Mouse (Mus musculus) kidney, postnatal 0 days (tissue): ENCODE results near the gene Dysf. TPM values are rescaled to one million over a fixed set of nuclear protein-coding genes. Genes with fewer than 3 reads are reported as not detected.

ENCODE experiments used
- ATAC-seq: fragments of 200-750 bp; cut with Nextera tagmentation; replicated peaks from 2 replicates; pipeline ENCODE4 v1.8.0; 2017; ENCODE audit warnings: low read depth, moderate number of reproducible peaks, moderate TSS enrichment, moderate library complexity; ENCODE audit not compliant: low FRiP score
- DNase-seq: peaks from one replicate; pipeline ENCODE4 v3.0.0-alpha.2; 2016; ENCODE audit warnings: low spot score
- H3K27ac ChIP-seq: fragments of 300-500 bp; sonication (generic); 2 replicates; pipeline ENCODE4 v1.5.1; 2014; ENCODE audit warnings: mild to moderate bottlenecking
- H3K27me3 ChIP-seq: fragments of 300-500 bp; sonication (generic); 2 replicates; pipeline ENCODE4 v1.6.1; 2014; ENCODE audit warnings: low read length, mixed read lengths; ENCODE audit not compliant: insufficient read depth
- H3K36me3 ChIP-seq: fragments of 300-500 bp; sonication (generic); 2 replicates; pipeline ENCODE4 v1.6.1; 2014; ENCODE audit warnings: low read length, mixed read lengths; ENCODE audit not compliant: insufficient read depth
- H3K4me1 ChIP-seq: fragments of 300-500 bp; sonication (generic); replicated peaks from 2 replicates; pipeline ENCODE4 v1.6.1; 2014; ENCODE audit warnings: antibody characterized with exemption, low read length, mixed read lengths; ENCODE audit not compliant: insufficient read depth
- H3K4me2 ChIP-seq: fragments of 300-500 bp; sonication (generic); 2 replicates; pipeline ENCODE4 v1.6.1; 2014; ENCODE audit warnings: mild to moderate bottlenecking, low read length, moderate library complexity, mixed read lengths
- H3K4me3 ChIP-seq: fragments of 300-500 bp; sonication (generic); replicated peaks from 2 replicates; pipeline ENCODE4 v1.5.1; 2014; ENCODE audit warnings: low read depth, low read length
- H3K9ac ChIP-seq: fragments of 300-500 bp; sonication (generic); 2 replicates; pipeline ENCODE4 v1.6.1; 2014; ENCODE audit warnings: low read depth, low read length
- H3K9me3 ChIP-seq: fragments of 300-500 bp; sonication (generic); replicated peaks from 2 replicates; pipeline ENCODE4 v1.6.1; 2016; ENCODE audit warnings: low read length, inconsistent platforms, mixed read lengths
- CTCF ChIP-seq: IDR thresholded peaks from 2 replicates; pipeline ENCODE4 v1.5.1; 2016; ENCODE audit warnings: antibody characterized with exemption, low read depth, mild to moderate bottlenecking, moderate library complexity
- WGBS: fragments of 180-500 bp; shearing (Covaris S2); extraction: QIAGEN DNeasy Blood & Tissue Kit; methylation state at CpG from one replicate; pipeline ENCODE4 v1.1.7; 2014; 5-methylcytosine and 5-hydroxymethylcytosine counted together
- polyA plus RNA-seq: library from polyadenylated mRNA; unstranded; fragments of >200 nt; fragmentation: Nextera tagmentation; extraction: Ambion mirVana; gene quantifications from 2 replicates; pipeline ENCODE4 v1.2.1, GENCODE M21; 2015

Dysf gene
- 12.0 and 13.8 TPM in 2 replicates for polyA plus RNA-seq

DNA sequence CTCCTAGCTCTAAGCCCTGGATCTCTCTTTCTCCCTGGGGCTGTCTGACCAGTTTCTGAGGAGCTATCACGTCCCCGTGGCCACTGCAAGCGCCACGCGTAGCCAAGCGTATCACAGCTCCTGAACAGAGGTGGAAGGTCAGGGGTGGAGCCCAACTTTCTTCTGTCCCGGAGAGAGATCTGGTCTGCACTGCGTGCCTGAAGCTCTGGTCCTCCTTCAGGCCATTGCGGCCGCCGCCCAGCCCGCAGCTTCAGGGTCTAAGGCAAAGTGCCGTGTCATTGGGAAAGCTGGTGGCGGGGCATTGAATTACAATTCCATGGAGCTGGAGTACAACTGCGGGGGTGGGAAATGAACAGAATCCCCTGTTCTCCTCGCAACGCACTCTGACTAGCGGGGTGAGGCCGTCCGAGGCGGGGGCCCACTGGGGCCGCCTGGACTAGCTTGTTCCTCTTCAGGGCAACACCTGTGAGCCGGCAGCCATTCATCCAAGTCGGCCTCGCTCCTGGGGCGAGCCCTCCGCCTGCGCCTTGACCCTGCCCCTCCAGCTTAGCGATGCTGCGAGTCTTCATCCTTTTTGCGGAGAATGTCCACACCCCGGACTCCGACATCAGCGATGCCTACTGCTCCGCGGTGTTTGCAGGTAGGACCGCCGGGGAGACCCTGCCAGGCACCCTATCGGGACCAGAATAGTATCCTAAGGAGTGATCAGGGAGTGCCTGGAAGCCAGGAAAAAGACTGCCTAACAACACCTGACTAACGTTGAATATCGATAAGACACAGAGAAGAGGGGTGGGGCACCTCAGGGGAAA, at the start of gene Dysf:
Gene Dysf (plus strand): TSS at position 228 of the 809 bp plus-strand sequence.
- peak; percentile 73 for DNase-seq
- Histone ChIP-seq H3K4me1 (peaks cover 27% of the 10 kb centered on the region), H3K9ac (peak within 1 kb of the TSS; percentile 45; the same call in 1 of the 2 replicates), H3K4me3 (peak within 1 kb of the TSS; percentile 32), H3K36me3 (no peaks in the 10 kb centered on the region), H3K9me3 (no peaks in the 10 kb centered on the region), H3K27ac (no peak within 1 kb of the TSS), H3K27me3 (no peaks in the 10 kb centered on the region), H3K4me2 (peak within 1 kb of the TSS; percentile 84)
- TF ChIP-seq CTCF, result 0 out of 2 replicates have a peak, but pooled peaks have one; percentile 9
- 1% methylated on average over 41 of the region's 41 CpGs for WGBS
- ATAC-seq, result peak; percentile 66

DNA sequence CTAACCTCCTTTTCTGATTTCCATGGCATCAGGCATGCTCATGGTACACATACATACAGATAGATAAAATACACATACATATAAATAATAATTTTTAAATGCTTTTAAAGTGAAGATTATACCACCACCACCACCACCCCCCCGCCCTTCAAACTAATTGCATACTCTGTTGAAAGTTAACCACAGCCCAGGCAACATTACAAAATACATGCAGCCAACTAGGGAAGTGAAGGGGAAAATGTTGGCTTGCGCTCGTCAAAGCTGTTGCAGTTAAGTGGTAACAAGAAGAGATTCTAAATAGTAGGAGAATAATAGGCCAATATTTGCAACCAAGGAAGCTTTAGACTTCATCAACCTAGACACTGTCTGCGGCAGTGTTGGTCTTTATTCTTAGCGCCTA, 20.7 kb upstream of the Dysf start:
- DNase-seq (no peak), ATAC-seq (no peak)
- no peak overlapping the region for H3K9ac ChIP-seq
- H3K4me2 ChIP-seq, result no peak overlapping the region
- no peaks in the 10 kb centered on the region for H3K9me3 ChIP-seq
- H3K27ac ChIP-seq, result no peak overlapping the region
- no peaks in the 10 kb centered on the region for H3K4me1 ChIP-seq
- peaks cover 34% of the 10 kb centered on the region for H3K36me3 ChIP-seq
- 94% methylated on average over 5 of the region's 5 CpGs for WGBS
- TF ChIP-seq CTCF, result no peak
- H3K27me3 ChIP-seq, result no peaks in the 10 kb centered on the region
- no peak overlapping the region for H3K4me3 ChIP-seq

DNA sequence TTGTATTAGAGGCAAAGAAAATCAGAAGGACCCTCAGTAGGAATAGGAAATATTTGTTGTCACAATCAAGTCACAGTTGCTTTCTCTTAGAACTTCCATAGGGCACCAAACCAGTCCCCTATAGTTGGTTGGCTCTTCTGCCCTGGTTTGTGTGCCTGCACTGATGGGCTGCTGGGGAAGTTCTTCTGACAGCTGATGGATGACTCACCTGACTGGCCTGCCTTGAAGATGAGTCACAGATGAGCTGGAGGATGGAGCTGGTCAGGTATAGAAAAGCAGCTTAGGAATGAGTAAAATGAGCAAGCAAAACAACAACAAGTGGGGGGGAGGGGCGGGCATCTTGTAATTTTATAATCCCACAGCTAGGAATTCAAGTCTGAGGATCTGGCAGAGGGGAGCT, 5.7 kb upstream of the Dysf start:
- Histone ChIP-seq H3K27me3 (no peaks in the 10 kb centered on the region), H3K27ac (no peak overlapping the region), H3K4me1 (no peaks in the 10 kb centered on the region), H3K4me2 (no peak overlapping the region), H3K9ac (no peak overlapping the region), H3K36me3 (no peaks in the 10 kb centered on the region), H3K9me3 (no peaks in the 10 kb centered on the region), H3K4me3 (no peak overlapping the region)
- no peak for ATAC-seq
- 88% methylated on average over 1 of the region's 1 CpGs for whole genome bisulfite sequencing
- no peak for DNase-seq
- TF ChIP-seq CTCF, result no peak

DNA sequence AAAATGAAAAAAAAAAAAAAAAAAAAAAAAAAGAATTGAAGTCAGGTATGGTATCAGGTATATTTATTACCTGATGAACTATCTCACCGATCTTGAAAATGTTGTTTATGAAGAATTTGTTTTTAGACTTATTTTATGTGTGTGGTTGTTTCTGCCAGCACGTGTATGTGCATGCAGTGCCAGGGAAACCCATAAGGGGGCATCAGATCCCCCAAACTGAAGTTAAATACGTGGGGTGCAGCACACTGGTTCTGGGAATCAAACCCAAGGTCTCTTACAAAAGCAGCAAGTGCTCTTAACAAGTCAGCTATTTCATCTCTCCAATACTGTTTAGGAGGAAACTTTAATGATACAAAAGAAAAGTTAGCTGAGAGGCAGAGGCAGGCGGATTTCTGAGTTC, 4.1 kb upstream of the Dysf start:
- ATAC-seq, result no peak
- Histone ChIP-seq H3K9ac (no peak overlapping the region), H3K9me3 (no peaks in the 10 kb centered on the region), H3K4me1 (0 out of 2 replicates have a peak, but pooled peaks cover 8% of the 10 kb centered on the region), H3K4me2 (no peak overlapping the region), H3K27me3 (no peaks in the 10 kb centered on the region), H3K27ac (no peak overlapping the region), H3K4me3 (no peak overlapping the region), H3K36me3 (no peaks in the 10 kb centered on the region)
- WGBS, result 89% methylated on average over 4 of the region's 4 CpGs
- no peak for DNase-seq
- no peak for TF ChIP-seq CTCF

DNA sequence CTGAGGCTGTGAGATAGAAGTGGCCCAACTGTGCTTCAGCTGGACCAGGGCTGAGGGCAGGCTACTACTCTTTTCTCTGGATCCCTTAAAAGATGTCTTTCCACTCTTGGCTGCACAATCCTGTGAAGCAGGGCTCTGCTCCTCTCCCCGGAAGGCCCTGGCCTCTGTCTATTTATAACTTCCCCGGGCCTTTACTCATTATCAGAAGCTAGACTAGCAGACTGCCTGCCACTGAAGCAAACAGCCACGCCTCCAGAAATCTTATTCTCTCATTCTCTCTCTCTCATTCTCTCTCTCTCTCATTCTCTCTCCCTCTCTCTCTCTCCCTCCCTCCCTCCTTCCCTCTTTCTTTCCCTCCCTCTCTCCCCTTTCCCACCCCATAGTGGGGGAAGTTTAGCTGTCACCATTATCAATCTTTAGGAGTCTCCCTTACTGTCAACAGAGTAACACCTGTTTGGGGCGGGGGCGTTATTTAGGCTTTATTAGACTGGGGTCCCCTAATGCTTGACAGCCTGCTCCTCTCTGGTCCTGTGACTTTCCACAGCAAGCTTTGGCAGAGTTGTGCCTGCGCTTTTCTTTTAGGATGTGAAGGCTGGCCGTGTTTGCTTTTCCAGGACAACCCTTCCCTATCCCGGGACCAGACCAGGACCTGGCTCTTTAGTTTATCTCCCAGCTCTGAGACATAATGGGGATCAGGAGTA, 932 bp downstream of the Dysf start:
- Histone ChIP-seq H3K27me3 (no peaks in the 10 kb centered on the region), H3K9me3 (no peaks in the 10 kb centered on the region), H3K4me3 (peak overlapping the region; percentile 32), H3K4me1 (peaks cover 27% of the 10 kb centered on the region), H3K9ac (peak overlapping the region; percentile 45; the same call in 1 of the 2 replicates), H3K4me2 (peak overlapping the region; percentile 84), H3K27ac (0 out of 2 replicates have a peak overlapping the region, but pooled peaks have one; percentile 13), H3K36me3 (no peaks in the 10 kb centered on the region)
- 31% methylated on average over 8 of the region's 8 CpGs for WGBS
- ATAC-seq, result no peak
- peak; percentile 40 for DNase-seq
- TF ChIP-seq CTCF, result no peak

DNA sequence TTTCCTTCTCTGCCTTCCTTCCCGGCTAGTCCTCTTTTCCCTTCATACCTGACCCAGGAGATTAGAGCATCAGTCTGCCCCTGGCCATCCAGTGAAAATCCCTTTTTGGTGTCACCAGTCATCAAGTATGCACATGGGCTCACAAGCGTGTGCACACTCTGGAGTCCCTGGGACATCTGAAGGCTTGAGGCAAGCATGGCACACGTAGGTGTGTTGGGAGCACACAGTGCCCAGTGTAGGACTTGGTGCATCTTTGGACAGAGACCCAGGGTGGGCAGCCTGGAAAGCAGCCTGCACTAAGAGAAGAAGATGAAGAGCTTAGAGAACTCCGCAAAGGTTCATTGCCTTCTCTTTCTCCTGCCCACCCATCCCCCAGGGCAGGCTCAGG, 1.5 kb downstream of the Dysf start:
- TF ChIP-seq CTCF, result no peak
- H3K36me3 ChIP-seq, result no peaks in the 10 kb centered on the region
- H3K4me2 ChIP-seq, result peak overlapping the region; percentile 84; the same call in 1 of the 2 replicates
- H3K9ac ChIP-seq, result no peak overlapping the region
- no peaks in the 10 kb centered on the region for H3K9me3 ChIP-seq
- peaks cover 27% of the 10 kb centered on the region for H3K4me1 ChIP-seq
- 44% methylated on average over 4 of the region's 4 CpGs for WGBS
- H3K27me3 ChIP-seq, result no peaks in the 10 kb centered on the region
- no peak overlapping the region for H3K4me3 ChIP-seq
- ATAC-seq (peak; percentile 40; the same call in 1 of the 2 replicates), DNase-seq (no peak)
- 0 out of 2 replicates have a peak overlapping the region, but pooled peaks have one; percentile 13 for H3K27ac ChIP-seq
